Mouse (Mus musculus) lung, postnatal 36 days (tissue): ENCODE results near the gene Spop.
"Not testable (repeated sequence)": the region's sequence is repeated elsewhere in the genome, so short reads cannot be mapped to it uniquely, and the experiment has no call there.

Experiments used
- DNase-seq: peaks from one replicate; pipeline ENCODE4 v3.0.0; 2022; ENCODE audit warnings: mixed read lengths

Spop gene

DNA sequence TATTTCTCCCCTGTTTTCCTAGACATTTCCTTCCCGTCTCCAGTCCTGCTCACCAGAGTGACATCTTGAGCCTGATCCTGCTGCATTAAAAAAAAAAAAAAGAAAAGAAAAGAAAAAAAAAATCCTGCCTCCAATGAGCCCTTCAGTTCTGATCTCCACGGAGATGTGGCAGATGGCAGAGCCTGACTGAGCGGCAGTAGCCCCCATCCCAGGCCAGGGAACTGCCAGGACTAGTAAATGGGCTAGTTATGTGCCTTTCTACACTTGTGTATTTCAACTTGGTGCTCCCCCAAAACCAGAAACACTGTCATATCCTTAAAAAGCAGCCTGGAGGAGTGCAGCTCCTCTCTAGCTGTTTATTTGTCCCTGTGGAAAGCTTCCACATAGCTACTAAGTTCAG is 87.0 kb downstream of the Spop start:
- DNase-seq: no peak

GRCm38 (mm10) chr11:95501826-95502225 is 87.9 kb downstream of the Spop start:
- DNase-seq: not testable (repeated sequence)

DNA sequence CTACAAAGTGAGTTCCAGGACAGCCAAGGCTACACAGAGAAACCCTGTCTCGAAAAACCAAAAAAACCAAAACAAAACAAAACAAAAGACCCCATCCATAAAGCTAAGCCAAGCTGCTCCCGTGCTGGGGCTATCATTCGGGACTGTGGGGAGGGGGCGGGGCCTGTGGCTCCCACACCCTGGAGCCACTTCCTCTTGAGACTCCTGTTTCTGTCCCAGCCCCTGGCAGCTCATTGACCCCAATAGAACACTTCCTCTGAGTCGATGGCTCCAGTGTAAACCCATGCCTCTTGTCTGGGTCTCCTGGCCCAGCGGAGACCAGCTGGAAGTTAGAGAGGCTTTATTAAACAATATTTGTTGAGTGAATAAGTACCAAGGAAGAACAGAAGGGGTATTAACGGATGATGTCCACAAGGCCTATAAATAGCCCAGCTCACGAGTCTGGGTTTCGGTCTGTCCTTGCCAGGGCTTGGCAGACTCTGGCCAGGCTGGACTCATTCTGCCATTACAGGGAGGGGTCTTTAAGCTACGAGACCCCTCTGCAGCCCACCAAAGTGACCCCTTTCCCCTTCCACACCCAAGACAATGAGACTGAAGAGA is 89.8 kb downstream of the Spop start:
- DNase-seq: peak; percentile 36

- peak; percentile 52 for DNase-seq
These were observed 90.4 kb downstream of the Spop start for GRCm38 (mm10) chr11:95504271-95504731.

DNA sequence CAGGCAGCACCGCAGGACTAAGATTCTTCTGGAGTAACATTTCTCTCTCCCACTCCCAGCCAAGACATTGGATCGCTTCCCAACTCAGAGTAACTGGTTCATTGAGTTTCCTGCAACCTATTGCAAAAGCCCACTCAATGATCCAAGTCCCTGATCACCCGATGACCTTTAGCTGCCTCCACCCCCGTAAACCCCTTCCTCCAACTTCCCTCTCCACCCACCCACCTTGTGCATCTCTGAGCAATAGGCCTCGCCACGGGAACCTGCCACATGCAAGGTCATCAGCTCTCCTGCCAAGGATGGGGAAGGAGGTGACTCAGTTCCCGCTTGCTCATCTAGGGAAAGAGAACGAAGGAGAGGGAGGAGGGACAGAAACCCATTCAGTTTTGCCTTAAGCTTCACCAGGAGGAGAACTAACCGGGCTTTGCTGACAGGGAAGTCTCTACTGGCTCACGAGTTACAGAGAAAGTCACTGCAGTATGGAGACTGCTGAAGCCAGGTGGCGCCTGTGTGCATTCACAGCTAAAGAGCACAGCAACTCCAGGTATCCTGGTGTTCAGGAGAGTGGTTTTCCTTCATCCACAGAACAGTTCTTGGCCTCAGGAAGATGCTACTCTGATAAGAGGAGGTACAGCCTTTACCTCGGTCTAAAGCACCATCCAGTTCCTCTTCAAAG is 93.3 kb downstream of the Spop start:
- DNase-seq: peak; percentile 65

DNA sequence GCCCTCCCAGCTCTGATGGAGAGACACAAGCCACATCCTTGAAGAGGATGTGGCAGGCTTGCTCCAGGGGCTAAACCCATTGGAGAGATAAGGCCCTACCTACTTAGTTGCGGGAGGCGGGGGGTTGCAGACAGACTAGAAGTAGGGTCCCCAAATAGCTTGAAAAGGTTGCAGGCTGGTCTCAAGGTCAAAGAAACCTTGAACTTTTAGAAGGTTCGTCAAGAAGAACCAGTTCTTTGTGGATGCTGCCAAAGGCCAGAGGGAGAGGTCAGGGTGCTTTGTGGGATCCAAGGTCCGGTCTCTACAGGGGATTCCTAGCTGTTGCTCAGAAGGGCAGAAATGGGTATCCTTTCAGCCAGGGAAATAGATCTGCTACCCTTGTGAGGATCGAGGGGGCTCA is 93.9 kb downstream of the Spop start:
- no peak for DNase-seq

DNA sequence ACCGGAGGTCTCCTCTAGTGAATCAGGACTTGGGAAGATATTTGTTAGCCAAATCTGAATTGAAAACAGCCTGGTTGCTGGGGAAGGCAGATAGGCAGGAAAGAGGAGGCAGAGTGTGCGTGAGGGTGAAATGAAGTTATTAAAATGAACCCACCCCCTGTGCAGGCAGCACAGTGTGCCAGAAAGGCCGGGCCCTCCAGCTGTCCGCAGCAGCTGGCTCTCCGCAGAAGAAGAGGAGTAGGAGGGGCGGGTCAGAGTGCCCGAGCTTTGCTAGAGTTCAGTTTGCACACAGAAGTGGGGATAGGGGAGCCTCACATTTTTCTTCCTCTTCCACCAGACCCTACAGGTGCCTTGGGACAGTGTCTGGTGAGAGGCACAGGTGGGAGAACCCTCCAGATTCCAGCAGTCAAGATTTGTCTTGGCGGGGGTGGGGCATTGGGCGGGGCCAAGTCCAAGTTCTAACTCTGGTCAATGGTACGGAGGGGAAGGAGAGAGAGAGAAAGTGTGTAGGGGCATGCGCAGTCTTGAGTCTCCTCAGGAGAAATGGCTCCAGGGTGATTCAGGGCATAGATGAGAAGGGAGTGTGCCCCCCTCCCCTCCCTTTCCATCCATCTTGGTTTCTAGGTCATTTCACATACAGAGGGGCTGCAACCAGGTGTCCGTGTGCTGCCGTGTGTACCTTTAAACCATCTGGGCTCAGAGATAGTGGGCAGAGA is 94.5 kb downstream of the Spop start:
- peak; percentile 32 for DNase-seq

GRCm38 (mm10) chr11:95509126-95509717 is 95.3 kb downstream of the Spop start:
- peak; percentile 29 for DNase-seq

DNA sequence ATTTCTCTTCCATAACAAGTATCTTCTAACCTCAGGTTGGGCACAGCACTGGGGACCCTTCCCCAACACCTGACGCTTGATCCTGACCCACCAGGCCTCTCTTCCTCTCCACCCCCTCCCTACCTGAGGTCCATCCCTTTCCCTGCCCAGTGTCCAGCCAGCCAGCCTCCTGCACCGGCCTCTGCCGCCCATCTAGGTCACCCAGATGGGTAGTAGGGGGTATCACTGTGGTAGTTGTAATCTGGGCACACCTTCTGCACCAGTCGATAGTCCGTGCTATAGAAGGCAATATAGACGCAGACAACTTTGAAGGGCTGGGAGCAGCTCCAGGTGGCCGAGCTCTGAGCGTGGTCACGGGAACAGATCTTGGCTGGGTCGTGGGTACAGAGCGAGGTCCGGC is 96.8 kb downstream of the Spop start:
- DNase-seq: no peak

- no peak for DNase-seq
These were observed 98.0 kb downstream of the Spop start for GRCm38 (mm10) chr11:95511919-95512318.

GRCm38 (mm10) chr11:95512383-95512782 is 98.5 kb downstream of the Spop start:
- DNase-seq: no peak

- DNase-seq: no peak
These were observed 99.8 kb downstream of the Spop start for GRCm38 (mm10) chr11:95513461-95514297.

DNA sequence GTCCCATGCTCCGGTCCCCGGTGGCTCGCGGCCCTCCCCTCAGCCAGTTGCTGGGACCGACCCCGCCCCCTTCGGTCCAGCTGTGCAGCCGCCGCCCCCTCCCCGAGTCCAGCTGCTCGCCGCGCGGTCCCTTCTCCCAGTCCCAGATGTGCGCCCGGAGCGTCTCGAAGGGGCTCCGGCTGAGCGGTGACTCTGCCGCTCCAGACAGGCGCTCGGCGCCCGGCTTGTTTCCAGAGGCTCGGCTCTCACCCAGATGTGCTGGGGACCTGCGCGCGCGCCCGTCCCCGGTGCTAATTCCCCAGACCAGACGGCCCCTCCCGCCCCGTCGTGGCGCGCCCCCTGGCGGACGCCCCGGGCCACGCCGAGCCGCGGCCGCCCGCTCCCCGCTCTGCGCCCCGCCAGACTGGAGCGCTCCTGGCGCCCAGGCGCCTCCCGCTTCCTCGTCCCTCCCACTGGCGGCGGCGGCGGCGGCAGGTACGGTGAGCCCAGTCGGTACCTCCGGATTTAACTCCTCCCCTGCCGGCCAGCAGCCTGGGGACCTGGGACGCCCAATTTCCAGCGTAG is 100.5 kb downstream of the Spop start, which contains the start of gene Nxph3:
Gene Nxph3 (minus strand): TSS at position 273 of the 564 bp plus-strand sequence.
- peak; percentile 76 for DNase-seq

GRCm38 (mm10) chr11:95515376-95516323 is 101.8 kb downstream of the Spop start:
- no peak for DNase-seq

DNA sequence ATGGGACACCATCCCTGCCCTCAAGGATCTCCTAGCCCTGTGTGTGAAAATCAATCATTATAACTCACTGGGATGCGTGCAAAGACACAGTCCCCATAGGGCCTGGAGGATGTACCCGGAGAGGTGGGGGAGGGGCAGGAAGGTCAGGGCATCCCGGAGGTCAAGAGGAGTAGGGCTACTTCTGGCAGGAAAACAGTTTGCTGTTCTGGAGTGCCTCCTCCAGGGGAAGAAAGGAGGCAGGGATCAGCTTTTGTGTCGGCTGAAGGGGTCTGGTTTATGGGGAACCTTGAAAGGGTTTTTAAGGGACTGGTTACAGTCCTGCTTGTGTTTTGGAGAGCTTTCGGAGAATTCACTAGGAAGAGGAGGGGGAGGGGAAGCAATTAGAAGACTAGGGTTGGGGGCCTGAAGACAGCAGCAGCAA is 102.6 kb downstream of the Spop start:
- DNase-seq: no peak

- DNase-seq: no peak
These were observed 103.3 kb downstream of the Spop start for GRCm38 (mm10) chr11:95517162-95517561.

GRCm38 (mm10) chr11:95519299-95519698 is 105.4 kb downstream of the Spop start:
- no peak for DNase-seq

GRCm38 (mm10) chr11:95519996-95520395 is 106.1 kb downstream of the Spop start:
- DNase-seq: no peak

DNA sequence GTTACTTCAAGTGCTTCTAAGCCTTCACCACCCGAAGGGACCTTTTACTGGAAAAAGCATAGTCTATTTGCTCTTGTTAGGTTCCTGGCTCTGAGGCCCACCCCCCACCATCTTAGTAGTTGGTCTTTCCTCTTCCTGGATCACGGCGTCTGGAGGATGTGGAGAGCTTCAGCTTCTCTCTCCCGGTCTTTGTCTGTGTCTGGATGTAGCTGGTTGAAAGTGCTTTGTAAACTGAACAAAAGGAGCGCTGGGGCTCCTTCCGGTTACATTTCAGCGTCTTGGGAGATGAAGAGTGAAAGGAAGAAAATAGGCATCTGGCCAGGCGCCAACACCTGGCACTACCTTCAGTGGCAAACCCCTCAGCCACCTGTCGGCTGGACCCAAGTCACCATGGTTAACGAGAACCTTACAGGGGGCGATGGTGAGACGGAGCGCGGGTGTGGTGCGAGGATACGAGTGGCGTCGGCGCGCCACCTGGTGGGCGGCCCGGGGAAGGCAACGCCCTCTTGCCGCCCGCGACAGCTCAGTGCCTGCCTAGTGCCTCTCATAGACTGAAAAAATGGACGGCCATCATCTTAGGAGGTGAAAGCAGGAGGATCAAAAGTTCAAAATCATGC is 106.7 kb downstream of the Spop start:
- DNase-seq: peak; percentile 91

DNA sequence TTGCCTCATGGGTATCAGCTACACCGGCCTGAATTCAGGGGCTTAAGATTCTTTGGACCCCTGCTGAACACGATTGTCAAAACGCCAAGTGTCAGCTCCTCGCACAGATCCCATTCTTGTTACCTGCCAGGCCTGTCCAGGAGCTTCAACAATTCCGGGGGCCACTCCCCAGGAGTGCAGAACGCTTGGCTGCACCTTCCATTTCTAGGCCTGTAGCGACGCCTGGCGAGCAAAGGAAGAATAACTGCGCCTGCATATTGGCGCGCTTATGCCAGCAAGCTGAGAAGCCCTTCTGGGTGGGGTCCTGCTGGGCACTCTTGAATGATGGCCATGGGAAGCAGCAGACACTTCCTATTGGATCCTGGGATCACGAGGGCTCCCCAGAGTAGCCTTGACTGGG is 107.7 kb downstream of the Spop start:
- peak; percentile 85 for DNase-seq
